Mouse (Mus musculus): ENCODE data around the gene Sec14l1. TPM values are rescaled to one million over a fixed set of nuclear protein-coding genes. Genes with fewer than 3 reads are reported as not detected.

The Sec14l1 gene
- polyA plus RNA-seq, 1 experiment from 2014 or later: 65.9 TPM

GRCm38 (mm10) chr11:117138795-117139463 is 24.0 kb downstream of the Sec14l1 start:
- Histone ChIP-seq H3K36me3 (peaks cover 39% of the 10 kb centered on the region), H3K9ac (peak overlapping the region; percentile 43; the same call in 1 of the 2 replicates), H3K4me1 (replicated peaks) (peaks cover 30% of the 10 kb centered on the region), H3K4me3 (no peak overlapping the region), H3K9me3 (no peaks in the 10 kb centered on the region), H3K27ac (no peak overlapping the region), H3K27me3 (no peaks in the 10 kb centered on the region), H3K4me2 (no peak overlapping the region)
- 91% methylated on average over 12 of the region's 12 CpGs for WGBS
- ATAC-seq (ENCODE audit: low FRiP score): no peak

GRCm38 (mm10) chr11:117141376-117142001 is 26.5 kb downstream of the Sec14l1 start:
- WGBS: 95% methylated on average over 18 of the region's 18 CpGs

GRCm38 (mm10) chr11:117142507-117142906 is 27.5 kb downstream of the Sec14l1 start:
- 0 out of 2 replicates have a peak, but pooled peaks cover 15% of the 10 kb centered on the region for H3K4me1 ChIP-seq (replicated peaks)
- H3K9ac ChIP-seq: no peak overlapping the region
- no peaks in the 10 kb centered on the region for H3K27me3 ChIP-seq
- H3K27ac ChIP-seq: no peak overlapping the region
- 80% methylated on average over 4 of the region's 4 CpGs for WGBS
- H3K36me3 ChIP-seq: peaks cover 75% of the 10 kb centered on the region
- H3K9me3 ChIP-seq: no peaks in the 10 kb centered on the region
- no peak for ATAC-seq (ENCODE audit: low FRiP score)
- no peak overlapping the region for H3K4me2 ChIP-seq
- no peak overlapping the region for H3K4me3 ChIP-seq

More at GRCm38 (mm10) chr11:117141376-117142001, 26.5 kb downstream of the Sec14l1 start:
- ATAC-seq (ENCODE audit: low FRiP score): no peak
- no peak overlapping the region for H3K4me2 ChIP-seq
- 0 out of 2 replicates have a peak, but pooled peaks cover 9% of the 10 kb centered on the region for H3K4me1 ChIP-seq (replicated peaks)
- H3K9me3 ChIP-seq: no peaks in the 10 kb centered on the region
- no peak overlapping the region for H3K4me3 ChIP-seq
- H3K27ac ChIP-seq: no peak overlapping the region
- H3K36me3 ChIP-seq: peaks cover 65% of the 10 kb centered on the region
- H3K27me3 ChIP-seq: no peaks in the 10 kb centered on the region
- H3K9ac ChIP-seq: no peak overlapping the region

- Histone ChIP-seq H3K9me3 (no peaks in the 10 kb centered on the region), H3K36me3 (peaks cover 94% of the 10 kb centered on the region), H3K27me3 (no peaks in the 10 kb centered on the region), H3K27ac (no peak overlapping the region), H3K9ac (no peak overlapping the region), H3K4me1 (replicated peaks) (0 out of 2 replicates have a peak, but pooled peaks cover 20% of the 10 kb centered on the region), H3K4me3 (no peak overlapping the region), H3K4me2 (no peak overlapping the region)
- WGBS: 89% methylated on average over 14 of the region's 14 CpGs
- no peak for ATAC-seq (ENCODE audit: low FRiP score)
Observed at GRCm38 (mm10) chr11:117145451-117146117, 30.6 kb downstream of the Sec14l1 start.

- Histone ChIP-seq H3K9ac (no peak overlapping the region; the same call in 1 of the 2 replicates), H3K36me3 (peaks cover 98% of the 10 kb centered on the region), H3K4me2 (no peak overlapping the region), H3K27ac (no peak overlapping the region), H3K4me3 (no peak overlapping the region), H3K9me3 (no peaks in the 10 kb centered on the region), H3K27me3 (no peaks in the 10 kb centered on the region), H3K4me1 (replicated peaks) (0 out of 2 replicates have a peak, but pooled peaks cover 20% of the 10 kb centered on the region)
- 89% methylated on average over 6 of the region's 6 CpGs for WGBS
- no peak for ATAC-seq (ENCODE audit: low FRiP score)
Observed at GRCm38 (mm10) chr11:117146118-117146506, 31.1 kb downstream of the Sec14l1 start.

GRCm38 (mm10) chr11:117146776-117147536 is 32.0 kb downstream of the Sec14l1 start:
- no peaks in the 10 kb centered on the region for H3K9me3 ChIP-seq
- H3K27me3 ChIP-seq: no peaks in the 10 kb centered on the region
- H3K4me3 ChIP-seq: no peak overlapping the region
- H3K36me3 ChIP-seq: peaks cover 98% of the 10 kb centered on the region
- no peak overlapping the region for H3K4me2 ChIP-seq
- 53% methylated on average over 24 of the region's 24 CpGs for WGBS
- H3K4me1 ChIP-seq (replicated peaks): 0 out of 2 replicates have a peak, but pooled peaks cover 20% of the 10 kb centered on the region
- no peak for ATAC-seq (ENCODE audit: low FRiP score)
- no peak overlapping the region; the same call in 1 of the 2 replicates for H3K9ac ChIP-seq
- H3K27ac ChIP-seq: no peak overlapping the region

- Histone ChIP-seq H3K4me2 (no peak overlapping the region), H3K27ac (0 out of 2 replicates have a peak overlapping the region, but pooled peaks have one; percentile 32), H3K4me3 (no peak overlapping the region), H3K36me3 (peaks cover 94% of the 10 kb centered on the region), H3K9me3 (no peaks in the 10 kb centered on the region), H3K9ac (no peak overlapping the region), H3K4me1 (replicated peaks) (0 out of 2 replicates have a peak, but pooled peaks cover 18% of the 10 kb centered on the region), H3K27me3 (no peaks in the 10 kb centered on the region)
- no peak for ATAC-seq (ENCODE audit: low FRiP score)
- WGBS: 75% methylated on average over 18 of the region's 18 CpGs
Observed at GRCm38 (mm10) chr11:117148893-117149685, 34.1 kb downstream of the Sec14l1 start.

- 0 out of 2 replicates have a peak overlapping the region, but pooled peaks have one; percentile 2 for H3K9ac ChIP-seq
- 0 out of 2 replicates have a peak, but pooled peaks cover 25% of the 10 kb centered on the region for H3K4me1 ChIP-seq (replicated peaks)
- no peaks in the 10 kb centered on the region for H3K27me3 ChIP-seq
- H3K9me3 ChIP-seq: no peaks in the 10 kb centered on the region
- WGBS: 69% methylated on average over 9 of the region's 9 CpGs
- no peak overlapping the region for H3K27ac ChIP-seq
- H3K4me3 ChIP-seq: no peak overlapping the region
- H3K36me3 ChIP-seq: peaks cover 94% of the 10 kb centered on the region
- no peak for ATAC-seq (ENCODE audit: low FRiP score)
- H3K4me2 ChIP-seq: no peak overlapping the region
Observed at GRCm38 (mm10) chr11:117150467-117150966, 35.5 kb downstream of the Sec14l1 start.

- Histone ChIP-seq H3K27ac (no peak overlapping the region), H3K9ac (no peak overlapping the region), H3K4me2 (no peak overlapping the region), H3K27me3 (no peaks in the 10 kb centered on the region), H3K4me1 (replicated peaks) (peaks cover 32% of the 10 kb centered on the region), H3K9me3 (no peaks in the 10 kb centered on the region), H3K4me3 (no peak overlapping the region), H3K36me3 (peaks cover 94% of the 10 kb centered on the region)
- no peak for ATAC-seq (ENCODE audit: low FRiP score)
- 92% methylated on average over 7 of the region's 7 CpGs for WGBS
Observed at GRCm38 (mm10) chr11:117151461-117151860, 36.5 kb downstream of the Sec14l1 start.

GRCm38 (mm10) chr11:117152541-117152940 is 37.6 kb downstream of the Sec14l1 start:
- Histone ChIP-seq H3K9ac (no peak overlapping the region), H3K4me1 (replicated peaks) (peaks cover 26% of the 10 kb centered on the region), H3K27ac (no peak overlapping the region), H3K4me2 (no peak overlapping the region), H3K4me3 (no peak overlapping the region), H3K27me3 (no peaks in the 10 kb centered on the region), H3K36me3 (peaks cover 92% of the 10 kb centered on the region), H3K9me3 (no peaks in the 10 kb centered on the region)
- WGBS: 91% methylated on average over 6 of the region's 6 CpGs
- ATAC-seq (ENCODE audit: low FRiP score): no peak

- Histone ChIP-seq H3K4me3 (no peak overlapping the region), H3K9ac (no peak overlapping the region), H3K36me3 (peaks cover 91% of the 10 kb centered on the region), H3K27ac (no peak overlapping the region), H3K27me3 (no peaks in the 10 kb centered on the region), H3K4me2 (no peak overlapping the region), H3K4me1 (replicated peaks) (peaks cover 32% of the 10 kb centered on the region), H3K9me3 (no peaks in the 10 kb centered on the region)
- ATAC-seq (ENCODE audit: low FRiP score): no peak
- 62% methylated on average over 9 of the region's 9 CpGs for WGBS
Observed at GRCm38 (mm10) chr11:117153553-117153952, 38.6 kb downstream of the Sec14l1 start.

Measured in hindbrain, embryonic 13.5 days (tissue).